Mouse (Mus musculus) layer of hippocampus, adult 11-12 months (tissue): ENCODE measurements around the gene Nefh.

ENCODE experiments used
- DNase-seq: peaks from one replicate; pipeline ENCODE4 v3.0.0; 2022; ENCODE audit warnings: low spot score

The Nefh gene

DNA sequence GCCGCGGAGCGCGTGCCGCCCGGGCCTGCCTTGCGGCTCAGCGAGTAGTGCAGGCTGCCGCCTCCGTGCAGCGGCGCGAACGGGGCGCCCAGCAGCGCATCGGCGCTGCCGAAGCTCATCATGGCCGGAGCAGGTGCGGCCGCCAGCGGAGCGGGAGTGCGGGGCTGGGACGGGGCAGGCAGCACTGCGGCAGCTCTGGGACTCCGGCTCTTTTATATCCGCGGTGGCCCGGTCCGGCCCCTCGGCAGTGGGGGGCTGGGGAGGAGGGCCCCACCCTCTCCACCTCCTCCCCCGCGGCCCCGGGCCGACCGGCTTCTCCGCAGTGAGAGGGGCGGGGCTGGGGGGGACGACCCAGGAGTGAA is at the start of gene Nefh:
TSS of gene Nefh (minus strand) at position 252 of the 362 bp plus-strand sequence.
- no peak for DNase-seq

DNA sequence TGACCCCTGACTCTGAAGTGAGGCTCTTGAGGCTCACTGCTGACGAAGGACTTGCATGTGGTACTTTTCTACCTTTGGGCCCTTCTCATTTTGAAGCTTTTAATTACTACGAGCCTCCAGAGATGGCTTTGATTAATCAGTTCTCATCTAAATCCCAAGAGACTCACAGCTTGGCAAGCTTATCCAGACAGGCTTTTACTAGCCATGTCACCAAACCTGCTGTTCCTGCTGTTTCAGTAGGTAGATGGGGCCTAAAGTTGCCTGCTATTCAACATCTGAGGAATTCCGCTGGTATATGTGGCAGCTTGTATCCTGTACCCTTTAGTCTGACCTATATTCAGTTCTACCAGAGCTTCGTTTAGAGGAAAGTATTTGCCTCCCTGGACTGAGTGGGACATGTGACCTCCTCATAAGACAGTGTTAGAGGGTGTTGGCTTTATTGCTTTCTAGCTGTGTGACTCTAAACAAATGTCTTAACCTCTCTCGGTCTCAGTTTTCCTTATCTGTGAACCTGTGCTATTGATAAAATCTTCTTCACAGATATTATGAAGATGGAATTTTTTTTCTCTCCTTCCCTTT is 48.8 kb upstream of the Nefh start:
- no peak for DNase-seq

DNA sequence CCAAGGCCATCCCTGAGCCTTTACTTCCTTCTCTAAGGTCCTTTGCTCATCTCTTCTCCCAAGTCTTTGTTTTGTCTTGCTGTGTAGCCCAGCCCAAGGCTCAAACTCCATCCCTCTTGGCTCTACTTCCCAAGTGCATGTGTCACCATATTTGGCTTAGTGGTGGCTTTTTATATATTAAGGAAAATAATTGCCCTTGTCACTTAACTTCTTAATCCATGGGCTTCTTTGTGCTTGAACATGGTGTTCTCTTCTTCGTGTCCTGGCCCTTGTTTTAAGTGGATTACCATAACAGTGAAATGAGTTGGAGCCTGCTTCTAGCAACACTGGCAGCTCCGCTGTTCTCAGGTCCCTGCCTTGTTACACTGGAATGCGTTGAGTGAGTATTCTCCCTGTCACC is 47.8 kb upstream of the Nefh start:
- DNase-seq: no peak

DNA sequence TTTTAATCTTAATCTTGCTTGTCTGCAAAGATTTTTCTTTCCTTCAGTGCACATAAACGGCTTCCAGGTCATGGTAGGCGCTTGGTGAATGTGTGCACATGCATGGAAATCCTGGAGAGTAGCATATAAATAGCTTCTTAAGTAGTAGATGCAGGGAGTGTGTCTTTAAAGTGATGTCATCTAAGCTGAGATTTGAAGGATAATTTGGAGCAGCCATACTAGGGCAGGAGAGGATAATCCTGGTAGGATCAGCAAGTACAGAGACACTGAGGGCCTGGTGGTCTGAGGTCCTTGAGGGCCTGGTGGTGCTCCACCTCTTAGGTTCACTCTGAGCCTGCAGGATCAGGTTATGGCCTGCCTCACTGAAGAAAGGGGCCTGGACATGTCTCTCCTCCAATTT is 44.6 kb upstream of the Nefh start:
- no peak for DNase-seq

DNA sequence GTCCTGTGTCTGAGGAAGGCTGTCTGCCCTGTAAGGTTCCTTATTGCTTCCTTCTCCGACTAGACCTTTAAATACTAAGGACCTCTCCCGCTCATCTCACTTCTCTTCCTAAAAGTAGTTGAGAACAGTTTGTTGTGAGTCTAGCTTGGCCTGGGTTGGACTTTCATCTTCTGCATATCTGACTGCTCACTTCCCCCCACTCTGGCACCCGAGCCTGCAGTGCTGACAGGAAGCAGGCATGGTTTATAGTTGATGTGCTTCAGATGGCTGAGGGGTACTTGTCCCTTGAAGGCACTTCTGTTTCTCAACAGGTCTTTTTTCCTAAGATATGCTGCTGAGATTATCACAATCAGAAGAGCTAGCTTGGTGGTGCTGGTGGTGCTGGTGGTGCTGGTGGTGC is 41.3 kb upstream of the Nefh start:
- DNase-seq: no peak

DNA sequence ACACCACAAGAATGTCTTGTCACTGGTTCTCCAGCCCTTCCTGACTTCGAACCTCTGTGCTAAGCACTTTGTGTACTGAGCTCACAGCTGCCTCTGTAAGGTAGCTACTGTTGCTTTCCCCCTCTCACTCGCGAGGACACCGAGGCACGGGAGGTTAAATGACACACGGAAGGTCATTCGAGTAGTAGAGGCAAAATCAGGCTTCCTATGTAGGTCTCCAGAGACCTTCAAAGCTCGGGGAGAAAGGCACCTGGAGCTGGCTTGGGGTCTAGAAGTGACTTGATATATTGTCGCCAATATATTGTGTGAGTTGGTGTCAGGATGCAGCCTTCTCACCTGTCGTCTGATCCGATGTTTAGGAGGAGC is 39.6 kb upstream of the Nefh start:
- DNase-seq: no peak

DNA sequence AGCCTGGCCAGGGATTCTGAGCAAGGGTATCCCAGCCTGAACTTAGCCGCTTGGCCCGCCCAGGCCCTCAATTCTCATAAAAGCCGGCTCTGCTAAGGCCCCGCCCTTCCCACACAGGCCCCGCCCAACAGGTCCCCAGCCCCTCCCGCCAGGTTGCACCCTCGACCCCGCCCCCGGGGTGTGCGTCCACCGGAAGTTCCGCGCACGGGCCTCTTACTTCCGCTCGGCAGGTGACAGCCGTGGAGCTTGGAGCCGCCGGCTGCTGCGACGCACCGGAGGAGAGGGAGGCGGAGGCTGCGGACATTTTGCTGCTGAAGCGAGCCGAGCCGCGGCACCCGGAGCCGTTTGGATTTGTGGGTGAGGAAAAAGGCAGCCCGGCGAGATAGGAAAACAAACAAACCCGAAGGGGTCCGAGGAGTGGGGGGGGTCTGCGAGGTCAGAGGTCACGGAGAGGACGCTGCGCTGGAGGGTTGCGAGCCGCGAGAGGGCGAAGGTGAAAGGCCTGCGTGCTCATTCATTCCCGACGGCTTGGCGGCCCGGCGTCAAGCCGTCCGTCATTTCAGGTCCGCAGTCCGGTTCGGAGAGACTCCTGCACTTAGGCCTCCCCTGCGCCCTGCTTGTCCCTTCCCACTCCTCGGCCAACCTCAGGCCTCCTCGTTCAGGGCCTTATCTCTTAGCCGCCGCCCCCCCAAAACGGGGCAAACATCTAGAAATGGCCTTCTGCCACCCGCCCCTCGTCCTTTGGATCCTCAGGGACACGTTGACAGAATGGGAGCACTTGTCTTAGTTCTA is 39.0 kb upstream of the Nefh start, which contains the start of gene Ap1b1:
TSS of gene Ap1b1 (plus strand) at position 130 of the 792 bp plus-strand sequence.
- DNase-seq: peak; percentile 84

DNA sequence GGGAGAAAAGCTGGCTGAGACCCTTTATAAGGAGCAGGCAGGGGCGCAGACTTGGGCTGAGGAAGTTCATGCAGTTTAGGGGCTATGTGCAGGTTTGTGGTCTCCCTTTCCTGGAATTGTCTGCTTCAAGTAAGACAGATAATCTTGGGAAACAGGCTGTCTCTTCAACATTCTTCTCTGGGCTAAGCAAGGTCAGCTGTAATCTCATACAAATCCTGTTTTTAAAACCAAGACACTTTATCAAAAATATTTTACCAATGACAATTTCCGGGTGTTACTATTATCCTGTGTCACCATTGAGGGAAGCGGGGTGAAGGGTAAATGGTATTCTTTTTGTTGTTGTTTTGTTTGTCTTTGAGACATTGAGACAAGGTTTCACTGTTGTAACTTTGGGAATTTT is 36.9 kb upstream of the Nefh start:
- no peak for DNase-seq

DNA sequence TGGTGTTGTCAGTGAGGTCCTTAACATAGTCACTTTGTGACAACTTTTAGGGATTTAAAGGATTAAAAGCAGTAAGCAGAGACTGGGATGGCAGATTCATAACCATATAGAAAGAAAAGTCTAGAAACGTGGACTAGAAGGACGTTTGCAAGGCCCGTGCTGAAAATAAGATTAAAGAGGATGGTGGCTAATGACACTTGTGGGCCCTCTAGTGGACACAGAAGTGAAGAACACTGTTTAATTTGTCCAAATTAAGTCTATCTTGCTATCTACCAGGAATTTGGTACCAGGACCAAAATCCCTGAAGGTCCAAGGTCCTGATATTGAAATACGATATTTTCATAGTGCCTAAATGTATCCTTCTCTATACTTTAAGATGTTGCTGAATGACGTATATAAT is 36.4 kb upstream of the Nefh start:
- DNase-seq: peak; percentile 63

DNA sequence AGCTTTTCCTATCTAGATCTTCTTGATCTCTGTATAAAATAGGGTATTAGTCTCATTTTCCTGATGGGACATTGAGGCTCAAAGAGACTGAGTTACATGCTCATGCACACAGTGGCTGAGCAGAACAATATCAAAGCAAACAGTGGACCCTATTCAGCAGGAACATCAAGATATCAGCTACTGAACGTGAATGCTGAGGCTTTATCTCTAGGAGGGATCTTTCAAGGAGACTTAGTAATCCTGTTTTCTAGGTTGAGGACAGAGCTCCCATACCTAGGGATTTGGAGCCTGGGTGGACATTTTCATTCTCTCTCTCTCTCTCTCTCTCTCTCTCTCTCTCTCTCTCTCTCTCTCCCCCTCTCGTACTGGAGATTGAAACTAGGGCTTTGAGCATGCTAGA is 35.7 kb upstream of the Nefh start:
- no peak for DNase-seq

DNA sequence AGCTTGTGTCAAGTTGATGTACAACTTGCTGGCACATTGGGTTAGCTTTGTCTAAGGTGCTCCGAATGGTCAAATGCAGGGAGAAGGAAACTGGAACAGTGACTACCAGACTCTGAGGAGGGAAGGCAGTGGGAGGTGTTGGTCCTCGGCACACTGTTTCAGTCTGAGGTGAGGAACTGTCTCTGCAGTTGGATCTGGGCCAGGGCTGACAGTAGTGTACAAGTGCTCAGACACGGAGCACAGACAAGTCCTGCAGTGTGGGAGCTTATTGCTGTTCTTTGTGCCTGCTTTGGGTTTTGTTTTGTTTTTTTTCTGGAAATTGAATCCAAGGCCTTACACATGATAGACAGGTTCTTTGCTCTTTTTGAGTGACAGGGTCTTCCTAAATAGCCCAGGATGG is 35.1 kb upstream of the Nefh start:
- no peak for DNase-seq

DNA sequence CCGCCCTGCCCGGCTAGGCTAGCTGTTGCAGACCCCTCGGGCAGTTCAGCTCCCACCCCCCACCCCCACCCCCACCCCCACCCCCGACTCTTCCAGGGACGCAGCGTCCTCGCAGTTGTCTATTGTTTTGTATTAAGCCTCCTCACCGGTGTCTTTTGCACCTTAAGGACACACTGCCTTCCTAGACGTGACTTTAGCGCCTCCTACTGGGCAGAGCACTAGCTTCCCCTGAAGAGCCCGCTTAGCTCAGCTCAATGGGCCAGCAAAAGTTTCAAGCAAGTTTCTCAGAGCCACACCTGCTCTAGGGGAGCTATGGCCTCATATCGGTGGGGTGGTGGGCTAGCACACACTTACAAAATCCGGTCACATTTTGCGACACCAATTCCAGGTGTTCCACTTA is 27.8 kb upstream of the Nefh start:
- DNase-seq: peak; percentile 56

DNA sequence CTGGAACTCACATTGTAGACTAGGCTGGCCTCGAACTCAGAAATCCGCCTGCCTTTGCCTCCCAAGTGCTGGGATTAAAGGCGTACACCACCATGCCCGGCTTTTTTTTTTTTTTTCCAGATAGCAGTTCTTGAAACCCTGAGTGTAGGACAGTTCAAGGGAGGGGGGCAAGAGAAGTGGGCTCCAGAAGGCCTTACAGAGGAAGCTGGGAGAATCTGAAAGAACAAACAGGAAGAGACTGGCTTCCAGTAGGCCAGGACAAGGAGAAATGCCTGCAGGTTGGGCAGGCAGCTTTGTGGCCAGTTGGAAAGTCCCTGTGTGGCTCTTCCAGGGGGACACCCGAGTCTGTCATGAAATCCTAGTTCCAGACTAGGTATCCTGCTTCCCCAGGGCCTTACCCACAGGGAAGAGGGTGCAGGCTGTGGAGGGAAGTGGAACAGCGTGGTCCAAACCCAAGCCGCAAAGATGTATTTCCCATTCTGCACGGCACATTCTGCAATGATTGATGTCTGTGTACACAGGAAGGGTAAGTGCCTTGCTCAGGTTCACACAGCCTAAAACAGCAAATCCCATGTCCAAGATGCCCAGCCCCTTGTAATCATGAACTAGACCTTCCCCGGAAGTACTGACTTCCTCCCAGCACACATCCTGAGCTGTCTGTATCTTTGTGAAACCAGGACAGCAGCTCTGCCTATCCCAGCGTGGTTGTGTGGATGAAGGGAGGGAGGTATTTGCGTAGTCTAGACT is 26.7 kb upstream of the Nefh start:
- no peak for DNase-seq

DNA sequence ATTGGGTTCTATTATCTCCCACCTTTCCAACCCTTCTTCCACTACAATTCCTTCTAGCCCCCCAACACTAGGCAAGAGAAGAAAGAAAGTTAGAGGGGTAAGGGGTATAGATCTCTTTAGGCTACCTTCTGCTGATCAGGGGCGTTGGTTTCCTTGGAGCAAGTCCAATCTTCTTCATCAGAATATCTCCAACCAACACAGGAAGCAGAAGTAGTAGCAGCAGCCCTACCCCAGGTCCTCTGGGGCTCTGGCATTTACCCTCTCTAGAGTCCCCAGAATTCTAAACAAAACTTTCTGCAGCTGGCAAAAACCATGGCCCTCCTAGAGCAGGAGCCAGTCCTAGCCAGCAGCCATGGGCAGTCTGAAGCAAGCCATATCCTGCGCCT is 26.0 kb upstream of the Nefh start:
- no peak for DNase-seq

DNA sequence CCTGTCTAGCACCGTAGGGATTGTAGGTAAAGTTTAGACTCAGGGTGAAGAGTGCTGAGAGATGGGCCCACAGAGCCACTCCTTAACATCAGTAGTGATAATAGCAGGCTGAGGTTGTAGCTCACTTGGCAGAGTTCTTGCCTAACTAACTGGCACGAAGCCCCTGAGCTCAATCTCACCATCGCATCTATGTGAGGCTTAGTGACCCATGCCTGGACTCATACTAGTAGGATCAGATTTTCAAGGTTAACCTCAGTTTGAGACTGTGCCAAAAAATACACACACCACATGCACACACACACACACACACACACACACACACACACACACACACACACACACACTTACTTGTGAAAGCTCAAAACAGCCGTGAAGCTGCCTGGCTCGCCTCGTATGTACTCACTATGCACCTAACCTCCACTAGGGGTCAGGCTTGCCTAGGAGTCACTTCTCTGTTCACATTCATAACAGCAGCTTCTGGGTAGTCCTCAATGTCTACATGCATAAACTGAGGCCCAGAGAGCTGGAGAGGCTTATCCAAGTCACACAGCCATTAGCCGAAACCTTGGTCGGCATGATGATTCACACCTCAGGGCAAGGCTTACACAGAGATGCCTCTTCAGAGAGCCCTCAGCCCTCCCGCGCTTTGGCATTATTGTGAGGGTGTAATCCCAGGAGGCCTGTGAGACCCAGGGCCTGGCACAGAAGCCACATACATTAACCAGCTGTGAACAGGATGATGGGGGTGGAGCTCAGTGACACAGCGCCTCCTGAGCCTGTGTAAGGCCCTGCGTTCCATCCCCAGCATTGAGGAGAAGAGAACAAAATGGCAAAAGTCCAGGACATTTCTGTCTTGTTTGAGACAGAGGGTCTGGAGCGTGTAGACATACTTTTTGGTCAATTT is 25.4 kb upstream of the Nefh start:
- peak; percentile 74 for DNase-seq

DNA sequence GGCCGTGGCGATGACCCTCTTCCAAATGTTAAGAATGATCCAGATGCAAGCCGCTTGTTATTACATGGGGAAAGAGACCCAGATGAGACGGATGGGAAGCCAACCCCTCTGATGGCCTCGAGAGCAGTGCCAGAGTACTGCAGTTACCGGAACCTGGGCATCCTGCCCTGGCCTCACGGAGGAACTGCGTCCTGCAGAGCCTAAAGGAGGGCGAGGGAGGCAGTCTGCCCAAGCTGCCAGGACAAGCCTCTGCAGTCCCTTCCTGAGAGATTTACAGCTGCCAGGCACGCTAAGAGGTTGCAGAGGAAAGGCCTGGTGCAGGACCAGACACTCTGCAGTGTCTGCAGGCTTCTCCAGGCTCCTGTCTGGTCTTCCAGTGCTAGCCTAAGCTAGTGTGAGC is 20.5 kb upstream of the Nefh start:
- no peak for DNase-seq

DNA sequence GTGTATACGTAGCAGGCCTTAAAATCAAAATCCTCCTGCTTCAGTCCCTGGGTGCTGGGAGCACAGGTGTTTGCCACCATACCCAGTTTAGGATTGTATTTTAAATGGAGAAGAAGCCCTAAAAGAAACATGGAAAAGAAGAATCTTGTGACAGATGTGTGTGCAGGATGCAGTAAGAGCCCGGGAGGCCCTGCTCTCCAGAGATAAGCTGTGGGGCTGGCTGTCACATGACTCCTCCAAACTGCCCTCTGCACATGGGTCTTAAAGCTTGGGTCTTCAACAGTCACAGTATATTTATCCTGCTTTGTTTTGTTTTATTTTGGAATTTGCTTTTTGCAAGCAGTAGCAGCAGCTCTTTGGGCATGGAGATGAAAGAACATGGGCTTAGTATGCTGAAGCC is 19.7 kb upstream of the Nefh start:
- no peak for DNase-seq

DNA sequence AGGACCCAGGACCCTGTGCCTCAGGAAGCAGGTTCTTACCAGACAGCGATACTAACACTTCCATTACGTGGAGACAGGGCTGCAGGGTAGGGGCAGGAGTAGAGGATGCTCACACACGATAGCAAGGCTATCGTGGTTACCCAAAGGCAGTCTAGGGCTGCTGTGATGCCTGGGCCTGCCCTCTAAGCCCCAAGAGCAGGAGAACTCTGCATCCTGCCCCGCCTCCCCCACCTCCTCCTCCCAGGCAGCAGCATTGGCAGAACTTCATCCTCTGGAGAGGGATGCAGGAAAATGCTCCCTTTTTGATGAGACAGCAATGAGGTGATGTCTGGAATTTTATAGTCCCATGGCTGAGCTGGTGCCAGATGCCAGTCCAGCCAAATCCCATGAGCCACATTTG is 19.0 kb upstream of the Nefh start:
- DNase-seq: no peak

DNA sequence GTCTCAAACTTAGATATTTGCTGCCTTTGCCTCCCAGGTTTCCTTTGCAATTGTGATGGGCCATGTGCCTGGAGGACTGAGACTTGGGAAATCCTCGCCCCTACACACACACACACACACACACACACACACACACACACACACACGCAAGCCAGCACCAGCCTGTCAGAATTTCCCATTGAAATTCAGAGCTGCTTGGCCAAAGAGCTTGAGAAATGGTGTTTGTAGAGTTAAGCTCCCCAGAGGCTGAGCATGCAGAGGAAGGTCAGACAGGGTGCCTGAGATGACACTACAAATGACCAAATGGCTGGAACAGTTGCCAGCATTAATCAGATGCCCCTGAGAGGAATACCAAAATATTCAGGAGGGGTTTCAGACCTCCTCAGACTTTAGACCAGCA is 18.5 kb upstream of the Nefh start:
- no peak for DNase-seq

DNA sequence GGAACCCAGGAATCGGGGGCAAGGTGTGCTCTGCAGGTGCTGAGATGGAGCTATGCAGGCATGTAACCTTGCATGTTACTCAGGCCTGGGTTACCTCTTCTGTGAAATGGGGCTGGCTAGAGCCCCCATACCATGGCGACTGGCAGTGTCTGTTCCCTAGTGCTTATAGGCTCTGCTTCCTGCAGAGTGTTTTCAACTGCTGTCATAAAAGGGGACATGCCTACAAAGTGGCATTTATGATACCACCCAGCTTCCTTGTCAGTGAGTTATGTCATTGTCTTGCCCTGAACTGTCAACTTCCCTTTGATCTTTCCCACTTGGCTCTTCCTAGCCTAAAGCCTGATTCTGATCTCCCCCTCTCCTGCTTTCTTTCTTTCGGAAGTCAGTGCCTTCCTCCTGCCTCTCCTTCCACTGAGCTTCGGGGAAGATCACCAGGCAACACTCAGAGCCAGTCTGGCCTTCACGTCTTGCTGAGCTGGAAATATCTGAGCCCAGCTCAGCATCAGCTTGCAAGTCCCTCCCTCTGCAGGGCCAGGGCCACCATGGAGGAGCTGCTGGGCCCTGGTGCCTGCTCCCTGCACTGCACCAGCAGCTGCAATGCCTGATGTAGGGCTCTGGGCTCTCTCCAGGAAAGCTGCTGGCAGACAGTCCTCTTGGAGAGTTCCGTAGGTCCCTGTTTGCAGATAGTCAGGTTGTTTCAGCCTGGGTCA is 15.4 kb upstream of the Nefh start:
- DNase-seq: no peak

DNA sequence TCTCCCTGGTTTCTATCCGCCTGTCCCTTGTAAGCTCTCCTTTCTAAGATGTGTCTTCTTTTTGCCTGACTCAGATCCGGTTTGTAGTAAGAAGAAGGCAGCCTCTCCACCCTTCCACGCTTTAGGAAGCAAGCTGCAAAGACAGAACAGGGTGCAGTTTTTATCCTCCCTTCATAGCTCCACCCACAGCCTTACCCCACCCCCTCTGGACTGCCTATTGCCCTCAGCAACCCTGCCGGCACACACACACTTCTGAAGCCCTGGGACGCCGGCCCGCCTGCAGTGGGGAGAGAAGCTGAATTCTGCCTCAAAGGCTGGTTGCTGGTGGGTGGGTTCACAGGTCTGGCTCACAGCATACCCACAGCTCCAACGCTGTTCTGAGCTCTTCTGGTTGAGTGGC is 6.1 kb upstream of the Nefh start:
- DNase-seq: no peak

DNA sequence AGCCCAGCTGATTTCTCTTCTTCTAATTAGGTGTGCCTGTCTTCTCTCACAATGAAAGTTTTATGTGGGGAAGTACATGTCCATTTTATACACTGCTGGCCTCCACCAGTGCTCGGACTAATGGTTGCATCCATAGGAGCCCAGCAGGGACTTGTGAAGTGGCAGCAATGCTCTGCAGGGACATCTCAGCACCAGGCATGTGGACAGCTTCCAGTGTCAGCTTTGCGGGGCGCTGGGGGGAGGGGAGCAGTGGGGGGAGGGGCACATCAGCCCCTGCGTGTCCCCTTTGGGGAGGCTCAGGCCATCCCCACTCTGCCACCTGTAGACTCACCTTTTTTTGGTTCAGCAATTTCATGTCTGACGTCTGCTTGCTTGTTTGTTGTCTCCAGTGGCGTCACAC is 5.5 kb upstream of the Nefh start:
- DNase-seq: no peak
